Mouse (Mus musculus) leukemia stem cell, adult 10-12 weeks (primary cell): Measurements from ENCODE around the gene Jade2. TPM values are rescaled to one million over a fixed set of nuclear protein-coding genes. Genes with fewer than 3 reads are reported as not detected.

Source experiments
- polyA plus RNA-seq: library from polyadenylated mRNA; stranded (reverse); fragments of >175 nt; gene quantifications from 2 replicates; pipeline ENCODE4 v1.2.3, GENCODE M21; 2012; ENCODE audit warnings: low replicate concordance

Jade2 gene
- 17.8 and 22.1 TPM in 2 replicates for polyA plus RNA-seq

GRCm38 (mm10) chr11:51857081-51857671 lies at the start of gene Jade2:
Gene Jade2, minus strand, starts transcription at chr11:51857653.

Other genes with a start within 250 kb of the Jade2 start
- gene Nhp2, start 237.9 kb downstream of the Jade2 start, polyA plus RNA-seq: 119 and 273 TPM in 2 replicates
- 28.8 and 34.4 TPM in 2 replicates for gene Rmnd5b, start 221.8 kb downstream of the Jade2 start, polyA plus RNA-seq
- 9.2 and 16.7 TPM in 2 replicates for gene N4bp3, start 206.8 kb downstream of the Jade2 start, polyA plus RNA-seq
- 0.35 and 0.56 TPM in 2 replicates for gene D930048N14Rik, start 206.7 kb downstream of the Jade2 start, polyA plus RNA-seq
- 0.86 and 1.2 TPM in 2 replicates for gene 0610009B22Rik, start 168.8 kb downstream of the Jade2 start, polyA plus RNA-seq
- 35.7 and 39.4 TPM in 2 replicates for gene Sec24a, start 94.0 kb downstream of the Jade2 start, polyA plus RNA-seq
- gene Sar1b, start 94.0 kb downstream of the Jade2 start, polyA plus RNA-seq: 4.0 and 13.3 TPM in 2 replicates
- 24.9 and 33.3 TPM in 2 replicates for gene Cdkn2aipnl, start 110.0 kb upstream of the Jade2 start, polyA plus RNA-seq
- 87.3 and 87.4 TPM in 2 replicates for gene Ube2b, start 143.1 kb upstream of the Jade2 start, polyA plus RNA-seq
- gene Cdkl3, start 146.6 kb upstream of the Jade2 start, polyA plus RNA-seq: 0.39 and 0.60 TPM in 2 replicates
- gene Ppp2ca, start 241.0 kb upstream of the Jade2 start, polyA plus RNA-seq: 8.8 and 12.8 TPM in 2 replicates